Mouse (Mus musculus) spleen, embryonic (tissue): ENCODE measurements around the gene Cuta.

ENCODE experiments used
- CTCF ChIA-PET: fragments of 350-600 bp; sonication (Branson Sonifier 250); formaldehyde crosslinking; loops from one replicate; lab custom pipeline; 2022; lab: Charles Lee

Gene Cuta

GRCm38 (mm10) chr17:26956895-26957294 is 17.5 kb upstream of the Cuta start:
- CTCF ChIA-PET: no interaction called here

- CTCF ChIA-PET: no interaction called here
These were observed 16.9 kb upstream of the Cuta start for GRCm38 (mm10) chr17:26956309-26956708.

- CTCF ChIA-PET: no interaction called here
These were observed 14.4 kb upstream of the Cuta start for GRCm38 (mm10) chr17:26953726-26954125.

- CTCF ChIA-PET: no interaction called here
These were observed 13.8 kb upstream of the Cuta start for GRCm38 (mm10) chr17:26953201-26953600.

- CTCF ChIA-PET: interaction anchor here (0.7 kb wide), 1 partner anchor 160 kb away, joined by 11 read pairs; no protein-coding TSS in a partner anchor
These were observed 12.8 kb upstream of the Cuta start for GRCm38 (mm10) chr17:26951952-26952877.

GRCm38 (mm10) chr17:26951406-26951805 is 12.0 kb upstream of the Cuta start:
- CTCF ChIA-PET: interaction anchor here (0.7 to 0.9 kb wide), 2 partner anchors 15 to 159 kb away, joined by 3 to 11 read pairs; no protein-coding TSS in a partner anchor

GRCm38 (mm10) chr17:26950560-26951288 is 11.4 kb upstream of the Cuta start:
- CTCF ChIA-PET: interaction anchor here (0.9 kb wide), 1 partner anchor 14 kb away, joined by 3 read pairs; no protein-coding TSS in a partner anchor

GRCm38 (mm10) chr17:26949866-26950265 is 10.5 kb upstream of the Cuta start:
- CTCF ChIA-PET: no interaction called here

- CTCF ChIA-PET: interaction anchor here (0.6 kb wide), 1 partner anchor 1980 kb away, joined by 3 read pairs; no protein-coding TSS in a partner anchor
These were observed 9.7 kb upstream of the Cuta start for GRCm38 (mm10) chr17:26949051-26949577.

- CTCF ChIA-PET: interaction anchor here (0.6 to 0.7 kb wide), 2 partner anchors 28 to 1980 kb away, joined by 3 to 10 read pairs; no protein-coding TSS in a partner anchor
These were observed 9.1 kb upstream of the Cuta start for GRCm38 (mm10) chr17:26948316-26949050.

GRCm38 (mm10) chr17:26947231-26948100 is 8.1 kb upstream of the Cuta start:
- CTCF ChIA-PET: no interaction called here

- CTCF ChIA-PET: interaction anchor here (0.6 kb wide), 1 partner anchor 25 kb away, joined by 5 read pairs; no protein-coding TSS in a partner anchor
These were observed 7.2 kb upstream of the Cuta start for GRCm38 (mm10) chr17:26946567-26946966.

- CTCF ChIA-PET: interaction anchor here (0.6 to 0.7 kb wide), 2 partner anchors 26 to 294 kb away, joined by 3 to 5 read pairs; no protein-coding TSS in a partner anchor
These were observed 6.6 kb upstream of the Cuta start for GRCm38 (mm10) chr17:26945824-26946495.

GRCm38 (mm10) chr17:26941841-26942570 is 2.6 kb upstream of the Cuta start:
- CTCF ChIA-PET: interaction anchor here (0.6 kb wide), 1 partner anchor 106 kb away, joined by 11 read pairs; no protein-coding TSS in a partner anchor

- CTCF ChIA-PET: interaction anchor here (0.6 kb wide), 1 partner anchor 1150 kb away, joined by 3 read pairs; no protein-coding TSS in a partner anchor
These were observed 1.8 kb upstream of the Cuta start, which contains the start of gene Syngap1 for GRCm38 (mm10) chr17:26941031-26941789. Gene Syngap1 (plus strand): TSS chr17:26941253.

- CTCF ChIA-PET: interaction anchor here (0.7 kb wide), 2 partner anchors 10 to 1647 kb away, joined by 9 to 10 read pairs; no protein-coding TSS in a partner anchor
These were observed 568 bp upstream of the Cuta start for GRCm38 (mm10) chr17:26939973-26940300.

GRCm38 (mm10) chr17:26938731-26939130 is 638 bp downstream of the Cuta start:
- CTCF ChIA-PET: interaction anchor here (0.8 kb wide), 1 partner anchor 165 kb away, joined by 4 read pairs; no protein-coding TSS in a partner anchor
